8 mouse cellular contexts compared by ENCODE assay signal in the genomic region with DNA sequence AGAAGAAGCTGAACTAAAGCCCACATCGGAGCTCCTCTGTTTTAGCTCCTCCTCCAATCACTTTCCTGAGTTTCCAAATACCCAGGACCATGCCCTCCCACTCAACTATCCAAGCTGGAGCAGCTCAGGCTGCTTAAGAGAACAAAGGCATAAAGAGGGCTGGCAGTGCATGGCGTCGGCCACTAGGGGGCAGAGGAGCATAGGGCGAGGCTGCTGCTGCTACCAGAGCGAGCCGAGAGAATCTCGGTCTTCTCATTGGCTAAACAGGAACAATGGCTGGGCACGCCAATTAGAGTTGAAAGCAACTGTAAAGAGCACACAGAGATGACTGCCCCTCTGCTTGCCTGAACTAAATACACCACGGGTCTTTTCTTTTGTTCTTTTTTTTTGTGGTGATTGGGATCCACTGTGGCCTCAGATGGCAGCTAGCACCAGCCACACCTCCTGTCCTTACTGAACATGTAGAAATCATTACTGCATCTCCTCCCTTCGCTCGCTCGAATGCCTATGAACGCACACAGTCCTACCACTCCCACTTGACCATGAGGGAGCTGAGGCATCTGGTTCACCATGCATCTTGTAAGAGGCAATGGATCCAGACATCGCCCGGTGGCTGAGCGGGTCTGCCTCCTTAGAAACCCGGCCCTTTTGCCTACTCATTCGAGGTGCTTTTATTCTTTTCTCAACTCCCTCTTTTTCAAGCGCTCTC. TPM values are rescaled to one million over a fixed set of nuclear protein-coding genes. Genes with fewer than 3 reads are reported as not detected.
DNase-seq lines count a peak whose midpoint lies in the region; ATAC-seq lines count a peak whose summit lies in the region.

No protein-coding gene starts in this region.

- DNase-seq in NIH3T3 (ENCODE audit: low read depth), result peak; percentile 97
- DNase-seq in cerebellum, postnatal 10 days, result peak; percentile 98 to 99
- DNase-seq in frontal cortex, postnatal 14 days (ENCODE audit: low spot score in 2 of 2), result peak; percentile 84 to 94
- DNase-seq in layer of hippocampus, postnatal 14 days (ENCODE audit: low spot score in 2 of 2), result peak; percentile 95 to 97
- peak; percentile 97 for DNase-seq in lung, postnatal 10 days
- DNase-seq in ovary, postnatal 36 days (ENCODE audit: low spot score), result peak; percentile 89
- peak; percentile 93 for DNase-seq in thymus, postnatal 14 days

- H3K9me3 ChIP-seq in hindbrain, embryonic 13.5 days, result no peaks in the 10 kb centered on the region

- peak; percentile 96 for ATAC-seq in hindbrain, embryonic 13.5 days (ENCODE audit: low FRiP score)

- WGBS in hindbrain, embryonic 13.5 days, result 3% methylated on average over 19 of the region's 19 CpGs

- peak overlapping the region; percentile 70 for H3K9ac ChIP-seq in hindbrain, embryonic 13.5 days

- H3K27ac ChIP-seq in hindbrain, embryonic 13.5 days, result peak overlapping the region; percentile 97

- H3K4me3 ChIP-seq in hindbrain, embryonic 13.5 days, result peak overlapping the region; percentile 20

- no peaks in the 10 kb centered on the region for H3K27me3 ChIP-seq in hindbrain, embryonic 13.5 days

- peaks cover 39% of the 10 kb centered on the region for H3K36me3 ChIP-seq in hindbrain, embryonic 13.5 days

- H3K4me1 ChIP-seq in hindbrain, embryonic 13.5 days (replicated peaks), result peaks cover 32% of the 10 kb centered on the region

- peak overlapping the region; percentile 47 for H3K4me2 ChIP-seq in hindbrain, embryonic 13.5 days

RNA-seq across cellular contexts. Expression of gene Lrrc75a, which starts 34.5 kb away (rescaled TPM):
- 10.0 and 10.4 TPM in 2 replicates for polyA plus RNA-seq in hindbrain, embryonic 13.5 days (2015; fragmentation: Nextera tagmentation; extraction: Ambion mirVana)
- 10 to 100 TPM in 1 of 2 experiments, 1 to 10 TPM in 1; 9.5 to 11.3 TPM for total RNA-seq in layer of hippocampus, postnatal 14 days (2021)

RNA-seq across cellular contexts. Expression of gene Mmgt2, which starts 34.7 kb away (rescaled TPM):
- 22.8 and 24.9 TPM in 2 replicates for polyA plus RNA-seq in hindbrain, embryonic 13.5 days (2015; fragmentation: Nextera tagmentation; extraction: Ambion mirVana)
- total RNA-seq in layer of hippocampus, postnatal 14 days (2021), result 10 to 100 TPM; 14.8 to 17.2 TPM

RNA-seq across cellular contexts. Expression of gene Trpv2, which starts 39.5 kb away (rescaled TPM):
- polyA plus RNA-seq in hindbrain, embryonic 13.5 days (2015; fragmentation: Nextera tagmentation; extraction: Ambion mirVana), result 21.5 and 21.7 TPM in 2 replicates
- total RNA-seq in layer of hippocampus, postnatal 14 days (2021), result 10 to 100 TPM; 18.4 to 21.5 TPM

Comparison
In these comparisons a context has a peak if more than half of its experiments do, and no peak if none do; other contexts are left out.
1. Peak in every context shown above with its lines: DNase-seq, ATAC-seq, H3K4me3 ChIP-seq and H3K27ac ChIP-seq.